Mouse (Mus musculus) gastrocnemius, postnatal 10 days (tissue): Measurements from ENCODE around the gene Nav2. TPM values are rescaled to one million over a fixed set of nuclear protein-coding genes. Genes with fewer than 3 reads are reported as not detected.

Experiments used
- DNase-seq: peaks from one replicate; pipeline ENCODE4 v3.0.0; 2021; ENCODE audit warnings: mixed read lengths
- total RNA-seq, 2 experiments: library from RNA; stranded (reverse); gene quantifications; 2 replicates each; pipeline ENCODE4 v1.2.3; 2021

Gene Nav2
- total RNA-seq, 2 experiments from 2014 or later = 55.8 to 80.1 TPM

DNA sequence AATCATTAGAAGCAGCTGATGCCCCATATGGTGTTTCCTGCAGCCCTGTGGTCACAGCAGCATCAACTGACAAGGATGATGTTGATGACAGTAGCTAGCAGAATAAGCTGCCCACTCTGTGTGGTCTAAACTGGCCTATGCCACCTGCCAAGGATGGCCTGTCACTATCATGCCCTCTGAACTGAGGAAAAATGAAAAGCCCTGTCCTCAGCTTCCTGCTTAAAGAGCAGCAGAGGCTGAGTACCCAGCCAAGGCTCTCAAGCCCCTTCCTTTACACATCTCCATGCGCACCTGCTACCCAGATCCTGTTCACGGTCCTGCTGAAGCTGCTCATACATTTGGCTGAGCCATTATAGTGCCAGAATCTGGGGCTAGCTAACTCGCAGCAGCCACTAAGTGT lies 193.7 kb downstream of the Nav2 start:
- no peak for DNase-seq

DNA sequence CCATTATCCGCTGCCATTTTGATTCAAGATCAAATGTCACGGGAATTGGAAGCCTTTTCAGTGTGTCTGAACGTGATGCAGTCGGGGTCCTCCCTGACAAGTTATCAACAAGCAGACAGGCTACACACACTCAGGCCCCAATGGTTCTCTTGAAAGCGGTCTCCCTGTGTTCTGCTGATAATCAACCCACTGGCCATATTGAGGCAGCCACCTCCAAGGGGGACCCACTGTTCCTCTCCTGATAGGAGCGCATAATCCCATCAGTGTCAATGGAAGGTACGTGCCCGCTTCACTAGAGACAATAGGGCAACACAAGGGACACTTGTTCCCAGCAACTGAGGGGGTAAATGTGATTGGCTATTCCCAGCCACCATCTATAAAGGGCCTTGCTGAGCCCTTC lies 195.9 kb downstream of the Nav2 start:
- no peak for DNase-seq

DNA sequence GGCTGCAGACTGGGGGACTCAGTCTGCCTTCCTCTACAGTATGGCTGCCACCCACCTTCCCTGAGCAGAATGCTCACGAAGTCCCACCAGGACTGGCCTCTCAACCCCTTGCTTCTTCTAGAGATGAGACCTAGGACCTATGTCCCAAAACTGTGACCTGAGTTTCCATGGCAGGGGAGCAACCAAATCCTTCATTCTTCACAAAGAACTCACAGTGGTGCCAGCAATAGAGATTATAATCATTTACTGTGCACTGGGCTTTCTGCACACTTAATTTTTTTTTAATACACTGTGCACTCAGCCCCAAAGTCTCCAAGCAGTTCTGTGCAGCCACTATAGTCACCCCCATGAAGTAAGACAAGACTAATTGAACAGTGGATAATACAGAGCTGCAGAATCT lies 196.3 kb downstream of the Nav2 start:
- no peak for DNase-seq

DNA sequence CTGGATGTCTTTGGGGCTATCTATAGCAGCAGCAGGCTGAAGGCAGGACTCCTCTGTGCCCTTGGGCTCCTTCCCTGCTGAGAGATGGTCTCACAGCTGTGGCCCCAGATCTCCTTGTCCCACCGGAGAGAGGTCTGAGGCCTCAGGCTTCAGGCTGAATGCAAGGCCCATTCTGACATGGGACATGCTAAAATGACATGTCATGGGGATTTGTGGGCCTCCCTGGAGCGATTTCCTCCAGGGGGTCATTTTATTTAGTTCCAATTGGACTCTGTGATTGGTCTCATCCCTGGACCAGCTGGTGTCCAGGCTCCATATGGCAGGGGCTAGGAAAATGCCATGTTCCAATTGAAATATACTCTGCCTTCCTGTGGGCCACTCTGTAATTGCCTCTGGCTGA lies 197.0 kb downstream of the Nav2 start:
- no peak for DNase-seq

DNA sequence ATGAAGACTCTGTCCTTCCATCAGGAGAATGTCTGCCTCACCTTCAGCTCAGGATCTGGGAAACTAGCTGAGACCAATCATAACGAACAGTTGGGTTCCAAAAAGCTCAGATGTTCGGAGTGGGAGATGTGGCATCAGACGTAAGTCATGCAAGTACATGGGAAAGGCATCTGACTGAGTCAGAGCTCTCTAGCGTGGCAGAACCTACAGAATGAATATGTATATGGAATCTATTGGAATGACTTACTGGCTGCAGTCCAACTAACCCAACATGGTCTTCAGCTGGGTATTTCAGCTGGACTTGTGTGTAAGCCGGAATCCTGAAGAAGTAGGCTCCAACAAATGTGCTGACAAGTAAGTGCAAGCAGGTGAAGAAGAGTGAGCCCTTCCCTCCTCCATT lies 199.6 kb downstream of the Nav2 start:
- DNase-seq = no peak

DNA sequence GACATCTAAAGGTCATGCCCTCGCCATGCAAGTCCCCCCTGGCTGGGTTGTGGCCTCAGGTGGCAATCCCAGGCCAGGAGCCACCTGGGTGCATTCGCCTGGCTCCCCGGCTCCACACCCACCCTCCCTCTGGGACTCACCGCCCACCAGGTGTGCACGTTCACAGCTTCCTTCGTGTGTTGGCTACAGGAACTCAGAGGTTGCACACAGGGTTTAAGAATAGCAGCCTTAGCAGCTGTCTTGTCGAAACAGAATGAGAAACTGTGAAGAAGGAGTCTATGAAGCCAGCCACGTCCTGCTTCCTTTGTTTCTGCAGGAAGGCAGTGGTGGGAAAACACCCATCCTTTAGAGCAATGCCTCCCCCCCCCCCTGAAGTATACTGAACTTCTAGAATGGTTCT lies 210.5 kb downstream of the Nav2 start:
- DNase-seq = no peak

DNA sequence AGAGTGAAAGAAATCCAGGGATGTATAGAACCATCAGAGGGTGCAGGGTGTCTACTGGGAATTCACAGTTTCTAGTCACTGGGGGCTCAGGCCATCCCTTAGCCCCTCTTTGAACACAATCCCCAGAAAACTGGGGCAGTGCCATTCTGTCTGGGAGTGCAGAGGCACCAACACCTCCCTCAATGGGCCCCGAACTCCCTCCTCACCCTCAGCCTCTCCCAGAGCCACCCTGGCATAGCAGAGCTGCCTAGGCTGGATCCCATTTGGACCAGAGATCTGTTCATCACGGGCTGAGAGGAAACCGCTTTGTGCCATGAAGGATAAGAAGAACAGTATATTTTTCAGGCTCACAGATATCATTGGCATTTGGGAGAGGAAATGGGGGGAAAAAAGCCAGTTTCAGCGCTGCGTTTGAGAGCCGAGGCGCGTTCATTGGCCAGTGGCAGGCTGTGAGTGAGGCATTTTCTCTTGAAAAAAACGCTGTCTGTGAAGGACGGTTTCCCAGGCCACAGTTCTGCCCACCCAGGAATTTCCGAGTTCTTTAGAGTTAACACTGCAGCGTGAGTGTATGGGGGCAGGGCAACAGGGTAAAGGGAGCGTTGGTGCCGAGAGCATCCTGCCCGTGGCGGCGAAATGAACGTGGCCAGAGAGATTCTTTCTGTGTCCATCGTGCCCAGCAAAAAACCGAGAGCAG lies 211.4 kb downstream of the Nav2 start:
- no peak for DNase-seq

DNA sequence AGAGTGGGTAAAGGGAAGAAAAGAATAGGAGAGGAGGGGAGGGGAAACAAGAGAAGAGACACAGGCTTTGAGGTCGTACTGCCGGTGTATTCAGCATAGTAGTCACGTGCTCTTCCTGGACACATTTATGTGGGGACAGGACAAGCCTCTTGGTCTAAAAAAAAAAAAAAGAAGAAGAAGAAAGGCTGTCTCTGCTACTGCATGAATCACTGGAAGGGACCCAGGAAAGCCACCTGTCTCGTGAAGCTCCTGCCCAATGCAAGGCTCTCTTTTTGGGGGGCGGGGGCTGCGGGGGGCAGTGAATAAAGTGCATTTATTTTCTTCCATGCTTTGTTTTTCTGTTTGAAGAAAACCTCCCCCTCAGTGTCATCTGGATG lies 212.0 kb downstream of the Nav2 start:
- DNase-seq = no peak

DNA sequence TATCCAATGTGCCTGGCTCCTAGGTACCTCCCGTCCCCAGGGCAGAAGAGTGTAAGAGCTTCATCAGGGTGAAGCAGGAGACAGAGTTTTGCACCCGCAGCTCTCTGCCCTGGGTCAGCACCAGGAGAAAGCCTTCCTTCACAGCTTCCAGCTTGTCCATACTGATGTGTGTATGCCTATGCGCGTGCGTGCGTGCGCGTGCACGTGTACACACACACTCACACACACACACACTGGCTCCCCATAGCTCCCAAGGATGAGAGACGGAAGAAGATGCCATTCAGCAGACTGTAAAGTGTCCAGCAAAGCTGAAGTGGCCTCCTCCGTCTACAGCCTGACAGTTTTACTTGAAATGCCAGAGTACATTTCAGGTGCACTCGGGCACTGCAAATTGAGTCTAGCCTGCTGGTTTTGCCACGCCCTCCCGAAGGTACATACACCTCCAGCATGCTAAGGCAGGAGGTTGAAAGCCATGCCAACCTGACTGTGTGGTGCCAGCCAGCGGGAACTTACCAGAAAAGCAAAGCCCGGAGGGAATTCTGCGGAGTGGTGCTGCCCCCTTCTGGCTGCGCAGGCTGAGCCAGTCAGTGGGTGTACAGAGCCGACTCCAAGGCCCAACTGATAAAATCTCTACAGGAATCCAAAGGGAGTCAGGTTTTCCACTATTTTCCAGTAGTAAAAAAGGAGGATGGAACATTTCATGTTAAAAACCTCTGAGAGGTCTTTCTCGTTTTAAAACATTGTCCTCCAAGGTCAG lies 212.6 kb downstream of the Nav2 start:
- DNase-seq = peak; percentile 88

DNA sequence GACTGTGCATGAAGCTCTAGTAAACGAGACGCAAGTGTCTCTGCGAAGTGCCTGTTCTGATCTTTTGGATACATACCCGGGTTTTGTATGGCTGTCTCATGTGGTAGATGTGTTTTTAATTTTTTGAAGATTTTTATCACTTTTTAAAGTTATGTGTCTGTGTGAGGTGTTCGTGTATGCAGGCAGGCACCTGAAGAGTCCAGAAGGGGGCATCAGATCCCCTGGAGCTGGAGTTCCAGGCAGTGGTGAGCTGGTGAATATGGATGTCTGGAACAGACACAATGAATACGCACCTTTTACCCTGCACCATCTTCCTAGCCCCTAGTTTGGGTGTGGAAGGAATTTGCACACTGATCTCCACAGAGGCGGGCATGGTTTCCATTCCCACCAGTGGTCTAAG lies 214.0 kb downstream of the Nav2 start:
- no peak for DNase-seq

DNA sequence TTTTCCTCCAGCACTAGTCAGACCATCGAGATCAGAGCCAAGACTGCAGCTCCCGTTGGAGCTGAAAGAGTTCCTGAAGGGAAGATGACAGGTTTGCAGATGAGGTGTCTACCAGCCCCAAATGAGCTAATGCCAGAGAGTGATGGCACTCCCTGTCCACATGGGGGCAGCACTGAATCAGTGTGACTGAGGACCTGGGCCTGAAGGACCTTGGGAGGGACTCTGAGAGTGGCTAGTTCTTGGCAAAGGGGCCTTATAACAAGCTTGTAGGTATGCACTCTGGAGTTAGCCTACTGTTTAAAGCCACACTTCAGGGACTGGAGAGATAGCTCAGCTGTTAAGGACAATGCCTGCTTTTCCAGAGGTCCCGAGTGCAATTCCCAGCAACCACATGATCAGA lies 217.0 kb downstream of the Nav2 start:
- DNase-seq = peak; percentile 57

DNA sequence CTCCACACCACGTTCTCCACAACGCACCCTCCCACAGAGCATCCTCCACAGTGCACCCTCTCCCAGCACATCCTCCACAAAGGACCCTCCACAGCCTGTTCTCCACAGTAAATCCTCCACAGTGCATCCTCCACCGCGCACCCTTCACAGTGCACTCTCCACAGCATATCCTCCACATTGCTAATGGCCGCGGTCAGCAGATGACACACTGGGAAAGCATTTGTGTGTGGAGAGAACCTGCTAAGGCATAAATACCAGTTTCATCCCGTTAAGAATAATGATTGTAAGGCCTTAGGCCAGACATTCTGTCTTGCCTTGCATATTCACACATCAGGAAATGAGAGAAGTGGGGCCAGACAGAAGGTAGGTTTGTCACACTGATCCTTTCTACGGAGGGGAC lies 219.7 kb downstream of the Nav2 start:
- no peak for DNase-seq

DNA sequence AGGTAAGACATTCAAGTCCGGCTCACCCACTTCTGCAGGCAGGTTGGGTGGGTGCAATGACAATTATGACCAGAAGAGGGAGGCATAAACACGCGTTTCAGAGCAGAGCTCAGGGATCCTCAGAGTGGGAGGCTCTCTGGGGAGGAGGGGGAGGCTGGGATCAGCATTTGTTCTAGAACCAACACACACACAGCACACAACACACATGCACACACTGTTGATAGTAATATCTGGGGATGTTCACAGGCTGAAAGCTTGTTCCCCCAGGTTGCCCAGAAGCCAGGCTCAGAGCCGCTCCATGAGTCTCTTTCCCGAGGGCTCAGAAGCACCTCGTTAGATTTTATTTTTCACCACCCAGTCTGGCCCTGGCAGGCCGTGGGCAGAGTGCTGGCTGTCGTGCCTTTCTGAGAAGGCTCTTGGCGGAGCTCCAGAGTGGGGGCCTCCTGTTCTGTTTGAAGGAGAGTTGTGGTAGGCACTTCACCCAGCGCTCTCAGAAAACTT lies 224.4 kb downstream of the Nav2 start:
- peak; percentile 69 for DNase-seq

DNA sequence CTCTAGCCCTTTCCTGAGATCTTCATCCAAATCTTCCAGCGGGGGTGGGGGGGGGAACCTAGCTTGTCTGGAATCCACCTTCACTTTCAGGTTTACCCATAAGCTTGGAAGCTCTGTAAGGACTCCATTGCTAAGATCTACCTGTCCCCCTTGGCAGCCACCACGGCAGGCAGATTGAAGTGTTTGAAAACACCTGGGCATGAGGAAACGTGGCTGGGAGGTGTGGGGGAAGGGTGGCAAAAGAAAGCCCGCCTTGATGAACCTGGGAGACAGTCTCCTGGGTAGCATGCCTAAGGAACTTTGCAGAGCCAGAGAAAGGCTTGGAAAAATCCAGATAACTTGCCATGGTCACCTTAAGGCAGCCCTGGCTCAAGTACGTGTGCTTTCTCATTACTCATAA lies 225.9 kb downstream of the Nav2 start:
- DNase-seq = no peak

DNA sequence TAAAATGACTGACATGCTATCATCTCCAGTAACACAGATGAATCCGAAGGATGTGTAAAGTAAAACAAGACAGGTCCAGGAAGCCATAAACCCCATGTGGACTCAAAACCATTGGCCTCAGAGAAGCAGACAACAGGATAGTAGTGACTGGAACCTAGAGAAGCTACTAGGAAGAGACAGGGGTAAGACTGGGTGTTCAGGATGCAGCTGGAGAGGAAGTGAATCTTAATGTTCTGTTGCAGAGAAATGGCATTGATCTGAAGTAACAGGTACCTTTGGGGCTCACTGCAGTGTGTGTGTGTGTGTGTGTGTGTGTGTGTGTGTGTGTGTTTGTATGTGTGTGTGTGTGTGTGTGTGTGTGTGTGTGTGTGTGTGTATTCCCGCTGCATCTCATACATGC lies 231.2 kb downstream of the Nav2 start:
- no peak for DNase-seq

DNA sequence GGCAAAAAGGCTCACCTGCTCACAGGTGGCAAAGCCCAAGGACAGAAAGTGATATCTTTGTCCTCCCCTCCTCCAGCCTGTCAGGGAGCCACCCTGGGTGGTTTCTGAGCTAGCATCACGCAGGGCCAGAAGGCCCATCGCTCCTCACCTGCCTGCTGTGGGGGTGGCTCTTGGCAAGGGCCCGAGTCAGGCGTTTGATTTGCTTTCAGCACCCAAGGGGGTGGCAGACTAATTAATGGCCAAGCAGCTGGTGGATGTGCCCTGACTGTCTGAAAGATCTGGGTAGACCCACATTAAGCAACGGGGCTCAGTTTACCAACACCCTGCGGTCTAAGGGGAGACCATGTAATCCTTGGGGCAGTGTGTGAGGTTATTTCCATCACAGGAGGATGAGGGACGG lies 235.4 kb downstream of the Nav2 start:
- no peak for DNase-seq

DNA sequence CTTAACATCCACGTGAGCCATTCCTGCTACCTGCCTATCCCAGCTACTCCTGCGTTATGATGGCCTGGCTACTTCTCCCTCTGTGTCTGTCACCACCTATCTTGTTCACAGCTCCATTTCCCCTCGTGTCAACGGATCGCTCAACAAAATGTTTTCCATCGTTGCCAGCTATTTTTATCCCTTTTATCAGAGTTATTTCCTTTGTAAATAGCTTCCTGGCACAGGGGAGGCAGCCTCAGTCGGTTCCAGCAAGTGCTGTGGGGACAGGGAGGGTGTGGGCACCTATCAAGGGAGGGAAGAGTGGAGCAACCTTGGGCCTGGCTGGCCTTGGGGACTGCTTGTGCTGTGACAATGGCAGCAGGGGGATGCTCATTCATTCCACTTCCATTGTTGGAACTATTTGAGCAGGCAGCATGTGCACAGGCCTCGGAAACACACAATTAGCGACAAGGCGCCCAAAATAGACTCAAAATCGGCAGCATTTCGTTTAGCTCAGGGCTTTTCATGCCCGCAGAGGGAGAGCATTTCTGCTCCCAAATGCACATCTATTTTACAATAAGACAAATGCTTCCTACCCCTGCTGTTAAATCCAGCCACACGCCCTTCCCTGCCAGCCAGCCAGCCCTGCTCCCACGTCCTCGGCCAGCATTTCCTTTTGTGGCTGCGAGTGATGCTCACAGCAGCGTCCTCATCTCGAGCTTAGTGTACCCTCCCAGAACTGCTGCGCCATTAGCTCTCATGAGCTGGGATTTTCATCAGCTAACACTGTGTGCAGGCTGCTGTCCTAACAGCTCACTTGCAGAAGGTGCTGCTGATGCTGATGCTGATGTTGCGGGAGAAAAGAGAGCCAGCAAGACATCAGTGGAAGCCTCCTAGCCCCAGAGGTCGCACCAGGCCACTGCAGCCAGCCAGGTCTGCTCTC lies 237.5 kb downstream of the Nav2 start:
- no peak for DNase-seq

DNA sequence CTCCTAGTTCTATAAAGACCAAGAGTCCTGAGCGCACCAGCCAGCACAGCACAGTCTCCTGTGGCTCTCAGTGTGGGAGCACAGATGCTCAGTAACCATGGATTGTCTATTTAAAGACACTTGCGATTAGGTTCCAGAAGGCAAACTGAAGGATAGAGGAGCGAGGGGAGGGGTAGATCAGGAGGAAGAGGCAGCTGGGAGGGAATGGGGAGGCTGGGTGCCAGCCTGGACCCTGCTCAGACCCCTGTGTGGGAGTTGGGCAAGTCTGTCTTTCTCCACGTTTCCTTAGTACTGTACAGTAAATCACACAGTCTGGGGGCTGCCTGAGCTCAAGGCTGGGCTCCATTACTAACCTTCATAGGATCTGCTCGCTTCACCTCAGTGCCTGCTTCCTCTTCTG lies 243.8 kb downstream of the Nav2 start:
- no peak for DNase-seq

DNA sequence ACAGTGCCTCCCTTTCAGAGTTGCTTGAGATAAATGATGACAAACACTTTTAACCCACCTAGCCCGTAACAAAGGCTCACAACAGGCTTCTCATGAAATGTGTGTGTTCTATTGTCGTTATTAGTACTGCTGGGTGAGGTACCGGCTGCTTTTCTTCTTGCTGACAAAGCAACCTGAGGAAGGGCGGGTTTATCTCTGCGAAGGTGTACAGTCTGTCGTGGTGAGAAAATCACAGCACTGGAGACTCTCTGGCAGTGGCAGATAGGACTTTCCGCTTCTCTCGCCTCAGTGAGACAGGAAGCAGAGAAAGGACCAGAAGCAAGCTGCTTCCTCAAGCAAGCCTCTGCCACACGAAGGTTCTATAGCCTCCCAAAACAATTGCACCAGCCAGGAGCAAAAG lies 244.2 kb downstream of the Nav2 start:
- no peak for DNase-seq

DNA sequence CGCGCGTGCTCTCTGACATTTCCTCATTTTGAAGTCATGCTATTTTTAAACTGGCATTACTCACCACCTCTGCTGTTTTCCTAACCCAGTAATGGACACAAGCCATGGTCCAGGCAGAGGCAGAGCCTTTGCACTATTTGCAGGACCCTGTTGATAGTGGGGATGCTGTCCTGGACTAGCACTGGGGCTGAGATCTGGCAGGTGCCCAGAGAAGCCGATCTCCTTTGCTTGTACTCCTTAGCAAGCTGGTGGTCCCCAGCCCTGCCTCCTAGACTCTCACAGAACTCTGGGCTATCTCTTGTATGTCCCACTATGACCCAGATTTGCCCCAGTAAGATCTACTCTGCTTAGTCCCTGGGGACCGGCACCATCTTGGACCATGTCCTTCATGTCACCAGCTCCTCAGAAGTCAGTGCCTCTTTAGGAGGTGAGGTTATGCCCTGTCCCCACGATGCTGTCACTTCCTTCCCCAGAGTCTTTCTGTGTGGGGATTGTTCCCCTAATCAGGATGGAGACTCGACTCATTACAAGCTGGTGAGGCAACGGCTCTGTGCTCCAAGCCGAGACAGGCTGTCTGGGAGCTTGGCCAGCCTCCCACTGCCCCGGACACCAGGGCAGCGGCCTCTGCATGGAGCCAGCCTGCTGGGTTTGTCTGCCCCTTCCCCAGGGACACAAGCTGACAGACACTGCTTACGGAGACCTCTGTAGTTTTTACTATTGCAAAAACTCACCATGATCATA lies 250.3 kb downstream of the Nav2 start:
- no peak for DNase-seq

DNA sequence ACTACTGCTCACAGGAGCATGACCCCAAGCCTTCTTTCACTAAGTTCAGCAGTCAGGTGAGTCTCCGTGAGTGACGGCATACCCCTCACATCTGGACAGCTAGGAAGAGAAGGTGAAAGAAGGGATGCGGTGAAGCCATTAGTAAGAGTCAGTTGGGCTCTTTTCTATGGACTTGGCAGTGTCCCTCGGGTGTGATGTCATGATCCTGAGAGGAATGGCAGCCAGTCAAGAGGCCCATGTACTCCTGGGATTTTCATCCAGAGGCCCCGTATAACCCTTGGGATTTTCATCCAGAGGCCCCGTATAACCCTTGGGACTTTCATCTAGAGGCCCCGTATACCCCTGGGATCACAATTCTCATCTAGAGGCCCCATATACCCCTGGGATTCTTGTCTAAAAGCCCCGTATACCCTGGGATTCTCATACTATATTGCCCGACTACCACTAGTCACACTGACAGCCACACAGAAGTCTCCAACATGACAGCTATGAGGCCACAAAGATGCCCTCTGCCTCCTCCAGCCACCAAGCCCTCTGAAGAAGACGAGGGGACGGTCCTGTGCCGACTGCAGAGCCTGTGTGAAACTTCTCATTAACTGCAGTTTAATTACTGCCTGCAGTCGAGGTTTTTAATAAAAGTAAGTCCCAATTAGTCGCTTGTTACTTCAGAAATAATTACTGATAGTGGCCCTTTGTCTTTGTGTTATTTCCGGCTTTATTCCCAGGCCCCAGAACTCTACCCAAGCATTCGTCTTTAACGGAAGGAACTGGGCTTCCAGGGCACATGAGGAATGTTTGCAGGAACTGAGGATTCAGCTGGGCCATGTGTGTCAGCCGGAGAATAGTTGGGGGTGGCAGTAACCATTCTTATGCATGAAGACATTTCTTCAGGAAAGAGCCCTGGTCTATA lies 251.4 kb downstream of the Nav2 start:
- DNase-seq = no peak
